In genomic region chr6:134301951-134302350, GRCm38 (mm10) we compare ENCODE assay signal across 20 mouse cellular contexts.
DNase-seq lines count a peak whose midpoint lies in the region; ATAC-seq and TF ChIP-seq lines count a peak whose summit lies in the region.
"Had no signal": no experiment of that assay in that cellular context is flagged by ENCODE, and none has a peak within 500 bp of the region (broad histone marks: within the 10 kb centered on the region; RNA-seq: fewer than 3 reads in every experiment).

No protein-coding gene starts in this region.

- H3K4me2 ChIP-seq in CH12.LX (ENCODE audit: insufficient read depth, low read depth, poor library complexity, severe bottlenecking) = no peak overlapping the region
- no peak overlapping the region for H3K4me2 ChIP-seq in forebrain, embryonic 13.5 days
- H3K4me2 ChIP-seq: heart, embryonic 11.5 days; hindbrain, embryonic 12.5 days; hindbrain, embryonic 15.5 days had no signal

- no peak overlapping the region for H3K4me3 ChIP-seq in CH12.LX (replicated peaks in 1 of 3; ENCODE audit: low read depth in 2 of 3, low read length in 2 of 3, poor library complexity in 1 of 3)
- no peak overlapping the region for H3K4me3 ChIP-seq in forebrain, embryonic 13.5 days
- H3K4me3 ChIP-seq: forebrain, embryonic 10.5 days; hindbrain, embryonic 12.5 days; hindbrain, embryonic 15.5 days had no signal

- WGBS in forebrain, embryonic 13.5 days = 100% methylated on average over 1 of the region's 1 CpGs

- TF ChIP-seq EP300 in CH12.LX (IDR thresholded peaks at IDR 0.05; ENCODE audit: low read length) = no peak

- TF ChIP-seq POLR2A in CH12.LX (IDR thresholded peaks at IDR 0.05; ENCODE audit: low read depth, low read length) = no peak

- no peak overlapping the region for H3K27ac ChIP-seq in CH12.LX (ENCODE audit: insufficient read depth, low read depth)
- H3K27ac ChIP-seq in forebrain, embryonic 13.5 days = no peak overlapping the region
- H3K27ac ChIP-seq: forebrain, embryonic 10.5 days; hindbrain, embryonic 12.5 days; hindbrain, embryonic 15.5 days had no signal

- TF ChIP-seq RAD21 in CH12.LX (IDR thresholded peaks at IDR 0.05; ENCODE audit: low read depth, low read length) = no peak

- peak; percentile 89 for ATAC-seq in inflammation-experienced regulatory T-cells, adult 6 months
- ATAC-seq in forebrain, embryonic 13.5 days = no peak
- ATAC-seq: forebrain, embryonic 14.5 days; intestine, embryonic 16.5 days had no signal

- dilution Hi-C loops in CH12.LX (cut with MboI; ENCODE audit: extremely low pct_ligation_motif_present, extremely low pct_unique_long_range_greater_than_20kb, low sequenced_read_pairs) = no loop called here

- no peaks in the 10 kb centered on the region for H3K9me3 ChIP-seq in CH12.LX (replicated peaks; ENCODE audit: low read length)
- no peaks in the 10 kb centered on the region for H3K9me3 ChIP-seq in forebrain, embryonic 13.5 days (replicated peaks)
- H3K9me3 ChIP-seq: forebrain, embryonic 10.5 days; hindbrain, embryonic 12.5 days; hindbrain, embryonic 15.5 days had no signal

- peak; percentile 60 for DNase-seq in CD4-positive helper T cell, adult 2 months (ENCODE audit: low read depth, low spot score)
- DNase-seq in CH12.LX (ENCODE audit: extremely low read depth) = peak; percentile 32
- DNase-seq in cerebellum, postnatal 4 days (ENCODE audit: low spot score in 2 of 2) = no peak
- DNase-seq in urinary bladder, adult 2 months (ENCODE audit: low spot score) = no peak
- DNase-seq in gastrocnemius, postnatal 10 days = no peak
- DNase-seq: adrenal gland, postnatal 10 days; cerebellum, adult 11 months; cerebellum, adult 2 months; cerebellum, adult 9-11 months; cerebellum, postnatal 36 days; gastrocnemius, postnatal 36 days; kidney, adult 18-20 months had no signal

- peaks cover 4 to 7% of the 10 kb centered on the region in 2 experiments; a peak in 2 of 4 replicates for H3K4me1 ChIP-seq in CH12.LX (ENCODE audit: control insufficient read depth in 1 of 2, insufficient read depth in 2 of 2)
- no peaks in the 10 kb centered on the region for H3K4me1 ChIP-seq in forebrain, embryonic 13.5 days
- H3K4me1 ChIP-seq: forebrain, embryonic 10.5 days; hindbrain, embryonic 12.5 days; hindbrain, embryonic 15.5 days had no signal

- no peaks in the 10 kb centered on the region for H3K27me3 ChIP-seq in CH12.LX (replicated peaks)
- no peaks in the 10 kb centered on the region for H3K27me3 ChIP-seq in forebrain, embryonic 13.5 days
- H3K27me3 ChIP-seq: hindbrain, embryonic 12.5 days; hindbrain, embryonic 15.5 days had no signal

- in situ Hi-C loops in CH12.LX (cut with MboI; ENCODE audit: low pct_ligation_motif_present, low pct_unique_long_range_greater_than_20kb, low sequenced_read_pairs) = no loop called here

- no peaks in the 10 kb centered on the region for H3K36me3 ChIP-seq in CH12.LX (replicated peaks in 1 of 2; ENCODE audit: control insufficient read depth in 1 of 2, insufficient read depth in 1 of 2, low read length in 1 of 2)
- H3K36me3 ChIP-seq in forebrain, embryonic 13.5 days (ENCODE audit: poor library complexity, severe bottlenecking) = no peaks in the 10 kb centered on the region
- H3K36me3 ChIP-seq: forebrain, embryonic 10.5 days; hindbrain, embryonic 12.5 days; hindbrain, embryonic 15.5 days had no signal

- H3K79me2 ChIP-seq in CH12.LX (replicated peaks; ENCODE audit: control insufficient read depth, extremely low read depth, insufficient read depth, poor library complexity, severe bottlenecking) = no peaks in the 10 kb centered on the region

- H3K9ac ChIP-seq in CH12.LX (ENCODE audit: insufficient read depth, low read depth) = no peak overlapping the region
- no peak overlapping the region for H3K9ac ChIP-seq in forebrain, embryonic 13.5 days
- H3K9ac ChIP-seq: hindbrain, embryonic 12.5 days; hindbrain, embryonic 15.5 days had no signal

- TF ChIP-seq CTCF in CH12.LX (conservative IDR thresholded peaks at IDR 0.05 in 1 of 2, IDR thresholded peaks at IDR 0.05 in 1 of 2; ENCODE audit: low read depth in 2 of 2, low read length in 2 of 2) = no peak

TF ChIP-seq in CH12.LX, 34 proteins besides CTCF, POLR2A, EP300 and RAD21:
- TF ChIP-seq SIN3A (IDR thresholded peaks at IDR 0.05; ENCODE audit: low read length) (no peak), SMC3 (IDR thresholded peaks at IDR 0.05; ENCODE audit: low read depth, low read length) (no peak), MAX (IDR thresholded peaks at IDR 0.05; ENCODE audit: low read length) (no peak), ZKSCAN1 (IDR thresholded peaks at IDR 0.05; ENCODE audit: borderline replicate concordance, low read depth, low read length) (no peak), ZC3H11A (IDR thresholded peaks at IDR 0.05; ENCODE audit: low read depth, low read length) (no peak), CHD2 (IDR thresholded peaks at IDR 0.05; ENCODE audit: low read length) (no peak), PAX5 (IDR thresholded peaks at IDR 0.05; ENCODE audit: low read length) (no peak)

Comparison
In these comparisons a context has a peak if more than half of its experiments do, and no peak if none do; other contexts are left out.
1. DNase-seq: peak in CD4-positive helper T cell, adult 2 months (single experiment) and CH12.LX (single experiment); none in cerebellum, postnatal 4 days (0 of 2), urinary bladder, adult 2 months (single experiment) and gastrocnemius, postnatal 10 days (single experiment).